Mouse (Mus musculus): ENCODE measurements at regions not wholly inside any gene's neighbourhood (a gene's known extent, or its start where the extent isn't known, plus 50 kb on each side); places are given as distances from the start of the nearest gene placed in this dataset.

- H3K36me3 ChIP-seq (ENCODE audit: control insufficient read depth, insufficient read depth): no peaks in the 10 kb centered on the region
- no peak overlapping the region for H3K4me3 ChIP-seq (replicated peaks; ENCODE audit: low read length)
- H3K27ac ChIP-seq (ENCODE audit: low read length): peak overlapping the region; percentile 4
- no peaks in the 10 kb centered on the region for H3K9me3 ChIP-seq (ENCODE audit: control insufficient read depth, low read length)
- peaks cover 5% of the 10 kb centered on the region for H3K4me1 ChIP-seq (replicated peaks; ENCODE audit: control insufficient read depth, insufficient read depth, low read length)
- 0 out of 2 replicates have a peak overlapping the region, but pooled peaks have one; percentile 2 for H3K9ac ChIP-seq (replicated peaks; ENCODE audit: low read depth, low read length)
- peak; percentile 79 for ATAC-seq
- H3K27me3 ChIP-seq (replicated peaks; ENCODE audit: control insufficient read depth, insufficient read depth, low read length): no peaks in the 10 kb centered on the region
- H3K4me2 ChIP-seq (ENCODE audit: low read length): peak overlapping the region; percentile 30; the same call in 1 of the 2 replicates
- WGBS: 6% methylated on average over 9 of the region's 9 CpGs
Measured at GRCm38 (mm10) chr2:115514831-115515428, 66.6 kb upstream of the BC052040 start.

GRCm38 (mm10) chr2:115515470-115515869, 66.0 kb upstream of the BC052040 start:
- no peak overlapping the region for H3K9ac ChIP-seq (replicated peaks; ENCODE audit: low read depth, low read length)
- H3K4me3 ChIP-seq (replicated peaks; ENCODE audit: low read length): no peak overlapping the region
- no peaks in the 10 kb centered on the region for H3K9me3 ChIP-seq (ENCODE audit: control insufficient read depth, low read length)
- no peak overlapping the region for H3K4me2 ChIP-seq (ENCODE audit: low read length)
- 63% methylated on average over 6 of the region's 6 CpGs for WGBS
- peaks cover 5% of the 10 kb centered on the region for H3K4me1 ChIP-seq (replicated peaks; ENCODE audit: control insufficient read depth, insufficient read depth, low read length)
- no peaks in the 10 kb centered on the region for H3K27me3 ChIP-seq (replicated peaks; ENCODE audit: control insufficient read depth, insufficient read depth, low read length)
- no peak for ATAC-seq
- H3K36me3 ChIP-seq (ENCODE audit: control insufficient read depth, insufficient read depth): no peaks in the 10 kb centered on the region
- H3K27ac ChIP-seq (ENCODE audit: low read length): peak overlapping the region; percentile 35; the same call in 1 of the 2 replicates

GRCm38 (mm10) chr2:115516824-115517223, 64.7 kb upstream of the BC052040 start:
- Histone ChIP-seq H3K27me3 (replicated peaks; ENCODE audit: control insufficient read depth, insufficient read depth, low read length) (no peaks in the 10 kb centered on the region), H3K36me3 (ENCODE audit: control insufficient read depth, insufficient read depth) (no peaks in the 10 kb centered on the region), H3K9me3 (ENCODE audit: control insufficient read depth, low read length) (no peaks in the 10 kb centered on the region), H3K4me3 (replicated peaks; ENCODE audit: low read length) (no peak overlapping the region), H3K4me2 (ENCODE audit: low read length) (no peak overlapping the region), H3K4me1 (replicated peaks; ENCODE audit: control insufficient read depth, insufficient read depth, low read length) (peaks cover 8% of the 10 kb centered on the region), H3K27ac (ENCODE audit: low read length) (no peak overlapping the region), H3K9ac (replicated peaks; ENCODE audit: low read depth, low read length) (no peak overlapping the region)
- no peak for ATAC-seq
- 59% methylated on average over 2 of the region's 2 CpGs for WGBS

- H3K27me3 ChIP-seq (replicated peaks; ENCODE audit: control insufficient read depth, insufficient read depth, low read length): no peaks in the 10 kb centered on the region
- no peak overlapping the region for H3K4me2 ChIP-seq (ENCODE audit: low read length)
- no peak overlapping the region for H3K9ac ChIP-seq (replicated peaks; ENCODE audit: low read depth, low read length)
- H3K4me3 ChIP-seq (replicated peaks; ENCODE audit: low read length): no peak overlapping the region
- no peaks in the 10 kb centered on the region for H3K36me3 ChIP-seq (ENCODE audit: control insufficient read depth, insufficient read depth)
- 75% methylated on average over 5 of the region's 5 CpGs for WGBS
- 0 out of 2 replicates have a peak, but pooled peaks cover 2% of the 10 kb centered on the region for H3K4me1 ChIP-seq (replicated peaks; ENCODE audit: control insufficient read depth, insufficient read depth, low read length)
- no peak overlapping the region for H3K27ac ChIP-seq (ENCODE audit: low read length)
- ATAC-seq: no peak
- no peaks in the 10 kb centered on the region for H3K9me3 ChIP-seq (ENCODE audit: control insufficient read depth, low read length)
Measured at GRCm38 (mm10) chr2:115519974-115520373, 61.5 kb upstream of the BC052040 start.

GRCm38 (mm10) chr2:115520413-115521139, 60.9 kb upstream of the BC052040 start:
- ATAC-seq: peak; percentile 64
- Histone ChIP-seq H3K4me3 (replicated peaks; ENCODE audit: low read length) (no peak overlapping the region), H3K27ac (ENCODE audit: low read length) (no peak overlapping the region), H3K4me2 (ENCODE audit: low read length) (no peak overlapping the region), H3K36me3 (ENCODE audit: control insufficient read depth, insufficient read depth) (no peaks in the 10 kb centered on the region), H3K9me3 (ENCODE audit: control insufficient read depth, low read length) (no peaks in the 10 kb centered on the region), H3K4me1 (replicated peaks; ENCODE audit: control insufficient read depth, insufficient read depth, low read length) (0 out of 2 replicates have a peak, but pooled peaks cover 2% of the 10 kb centered on the region), H3K27me3 (replicated peaks; ENCODE audit: control insufficient read depth, insufficient read depth, low read length) (no peaks in the 10 kb centered on the region), H3K9ac (replicated peaks; ENCODE audit: low read depth, low read length) (no peak overlapping the region)
- 27% methylated on average over 10 of the region's 10 CpGs for WGBS

GRCm38 (mm10) chr2:115529878-115530277, 51.6 kb upstream of the BC052040 start:
- 84% methylated on average over 2 of the region's 2 CpGs for WGBS
- H3K4me1 ChIP-seq (replicated peaks; ENCODE audit: control insufficient read depth, insufficient read depth, low read length): no peaks in the 10 kb centered on the region
- no peaks in the 10 kb centered on the region for H3K36me3 ChIP-seq (ENCODE audit: control insufficient read depth, insufficient read depth)
- no peak overlapping the region for H3K4me2 ChIP-seq (ENCODE audit: low read length)
- H3K4me3 ChIP-seq (replicated peaks; ENCODE audit: low read length): no peak overlapping the region
- H3K27ac ChIP-seq (ENCODE audit: low read length): no peak overlapping the region
- H3K9ac ChIP-seq (replicated peaks; ENCODE audit: low read depth, low read length): no peak overlapping the region
- no peaks in the 10 kb centered on the region for H3K27me3 ChIP-seq (replicated peaks; ENCODE audit: control insufficient read depth, insufficient read depth, low read length)
- H3K9me3 ChIP-seq (ENCODE audit: control insufficient read depth, low read length): no peaks in the 10 kb centered on the region
- ATAC-seq: no peak
